Mouse (Mus musculus) liver, embryonic 14.5 days (tissue): ENCODE measurements around the gene Cdv3.

Experiments
- CTCF ChIP-seq: IDR thresholded peaks from 2 replicates; pipeline ENCODE4 v1.5.1; 2016; ENCODE audit warnings: antibody characterized with exemption, low read depth, control low read depth
- EP300 ChIP-seq: IDR thresholded peaks from 2 replicates; pipeline ENCODE4 v1.6.1; 2016; ENCODE audit warnings: antibody characterized with exemption, low read depth

- no peak for TF ChIP-seq CTCF
- no peak for TF ChIP-seq EP300
Measured at GRCm38 (mm10) chr9:103389261-103389660, 23.6 kb upstream of the Cdv3 start.
